Mouse (Mus musculus) heart, embryonic 13.5 days (tissue): ENCODE data around the gene Tmem255a. TPM values are rescaled to one million over a fixed set of nuclear protein-coding genes. Genes with fewer than 3 reads are reported as not detected.

Experiments
- ATAC-seq: fragments of 200-750 bp; cut with Nextera tagmentation; 2 replicates; pipeline ENCODE4 v1.8.0; 2017; ENCODE audit warnings: moderate TSS enrichment; ENCODE audit not compliant: insufficient number of reproducible peaks, low FRiP score, low TSS enrichment; ENCODE audit errors: extremely low read depth
- H3K27ac ChIP-seq: fragments of 300-500 bp; sonication (generic); replicated peaks from 2 replicates; pipeline ENCODE4 v1.5.1; 2015; ENCODE audit warnings: moderate library complexity, mild to moderate bottlenecking, inconsistent platforms
- H3K27me3 ChIP-seq: fragments of 300-500 bp; sonication (generic); replicated peaks from 2 replicates; pipeline ENCODE4 v1.6.1; 2015; ENCODE audit warnings: mild to moderate bottlenecking, inconsistent platforms
- H3K36me3 ChIP-seq: fragments of 300-500 bp; sonication (generic); 2 replicates; pipeline ENCODE4 v1.6.1; 2015; ENCODE audit warnings: mild to moderate bottlenecking, inconsistent platforms
- H3K4me1 ChIP-seq: fragments of 300-500 bp; sonication (generic); 2 replicates; pipeline ENCODE4 v1.6.1; 2015; ENCODE audit warnings: inconsistent platforms
- H3K4me2 ChIP-seq: fragments of 300-500 bp; sonication (generic); 2 replicates; pipeline ENCODE4 v1.6.1; 2015; ENCODE audit warnings: inconsistent platforms, mild to moderate bottlenecking, moderate library complexity
- H3K4me3 ChIP-seq: fragments of 300-500 bp; sonication (generic); 2 replicates; pipeline ENCODE4 v1.5.1; 2015; ENCODE audit warnings: moderate library complexity, mild to moderate bottlenecking, inconsistent platforms
- H3K9ac ChIP-seq: fragments of 300-500 bp; sonication (generic); 2 replicates; pipeline ENCODE4 v1.6.1; 2015; ENCODE audit warnings: inconsistent platforms, mild to moderate bottlenecking, moderate library complexity
- H3K9me3 ChIP-seq: fragments of 300-500 bp; sonication (generic); 2 replicates; pipeline ENCODE4 v1.6.1; 2016; ENCODE audit warnings: inconsistent platforms
- WGBS: fragments of 180-500 bp; shearing (Covaris S2); methylation state at CpG from one replicate; pipeline ENCODE4 v1.1.7; 2015; ENCODE audit warnings: mixed read lengths; 5-methylcytosine and 5-hydroxymethylcytosine counted together
- microRNA-seq: library from miRNA; unstranded; fragments of <30 nt; microRNA quantifications from one replicate; pipeline ENCODE4, GENCODE M21; 2016
- polyA plus RNA-seq: library from polyadenylated mRNA; unstranded; fragments of >200 nt; fragmentation: Nextera tagmentation; extraction: Ambion mirVana; gene quantifications from 2 replicates; pipeline ENCODE4 v1.2.1, GENCODE M21; 2015

Tmem255a gene
- polyA plus RNA-seq, 1 experiment from 2014 or later: 14.3 TPM

DNA sequence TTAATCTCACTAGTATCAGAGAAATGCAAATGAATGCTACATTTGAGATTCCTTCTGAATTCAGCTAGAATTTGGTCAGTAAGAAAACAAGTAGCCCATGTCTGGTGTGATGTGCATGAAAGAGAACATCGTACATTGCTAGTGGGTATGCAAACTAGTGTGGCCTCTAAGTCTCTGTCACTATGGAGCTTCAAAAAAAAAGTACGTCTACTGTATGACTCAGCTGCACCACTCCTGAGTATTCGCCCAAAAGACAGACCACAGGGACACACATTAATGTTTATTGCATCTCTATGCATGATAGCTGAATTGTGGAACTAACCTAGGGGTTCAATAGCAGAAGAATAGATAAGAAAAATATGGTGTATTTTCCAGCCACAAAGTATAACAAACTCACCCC, 86.9 kb downstream of the Tmem255a start:
- WGBS: 82% methylated on average over 3 of the region's 3 CpGs
- no peak overlapping the region for H3K27ac ChIP-seq
- no peak for ATAC-seq

DNA sequence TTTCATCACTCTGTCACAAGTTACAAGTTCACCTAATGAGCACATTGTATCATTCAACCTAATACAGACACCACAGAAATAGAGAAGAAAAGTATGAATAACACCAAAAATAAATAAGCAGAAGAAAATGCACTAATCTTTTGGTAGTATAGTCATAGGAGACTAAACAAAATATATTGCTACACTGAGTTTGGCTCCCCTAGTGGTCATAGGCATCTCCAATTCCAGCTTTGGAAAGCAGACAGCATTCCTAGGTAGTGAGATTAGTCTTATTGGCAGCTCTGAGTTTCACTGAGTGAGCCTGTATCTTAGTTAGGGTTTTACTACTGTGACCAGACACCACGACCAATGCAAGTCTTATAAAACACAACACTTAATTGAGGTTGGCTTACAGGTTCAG, 93.1 kb downstream of the Tmem255a start:
- Histone ChIP-seq H3K9ac (no peak overlapping the region), H3K27ac (no peak overlapping the region), H3K27me3 (no peaks in the 10 kb centered on the region), H3K4me1 (no peaks in the 10 kb centered on the region), H3K4me3 (no peak overlapping the region), H3K36me3 (no peaks in the 10 kb centered on the region), H3K4me2 (no peak overlapping the region), H3K9me3 (peaks cover 3% of the 10 kb centered on the region; the same call in 1 of the 2 replicates)
- WGBS: 50% methylated on average over 1 of the region's 1 CpGs
- ATAC-seq: no peak

More for the DNA sequence above, 86.9 kb downstream of the Tmem255a start:
- H3K27me3 ChIP-seq: no peaks in the 10 kb centered on the region
- no peak overlapping the region for H3K4me2 ChIP-seq
- no peak overlapping the region for H3K9ac ChIP-seq
- no peaks in the 10 kb centered on the region for H3K9me3 ChIP-seq
- H3K4me1 ChIP-seq: no peaks in the 10 kb centered on the region
- H3K4me3 ChIP-seq: no peak overlapping the region
- no peaks in the 10 kb centered on the region for H3K36me3 ChIP-seq

Small RNA genes lying within 50 kb of the gene (microRNA-seq; reads per million reads assigned to microRNA genes)
- not detected for gene Mir3110

Other genes with a start within 250 kb of the Tmem255a start
- not detected in 2 replicates for gene Btg1-ps1, start 233.6 kb downstream of the Tmem255a start, polyA plus RNA-seq
- gene Btg1-ps2, start 209.3 kb downstream of the Tmem255a start, polyA plus RNA-seq: not detected in 2 replicates
- not detected in 2 replicates for gene Rhox10, start 186.0 kb downstream of the Tmem255a start, polyA plus RNA-seq
- gene Rhox11, start 167.3 kb downstream of the Tmem255a start, polyA plus RNA-seq: not detected in 2 replicates
- not detected in 2 replicates for gene Rhox12, start 141.5 kb downstream of the Tmem255a start, polyA plus RNA-seq
- not detected in 2 replicates for gene Rhox13, start 131.2 kb downstream of the Tmem255a start, polyA plus RNA-seq
- 2.0 and 2.1 TPM in 2 replicates for gene Zbtb33, start 62.6 kb downstream of the Tmem255a start, polyA plus RNA-seq
- gene Atp1b4, start 63.7 kb upstream of the Tmem255a start, polyA plus RNA-seq: 0.04 and 0.08 TPM in 2 replicates
- gene Lamp2, start 204.0 kb upstream of the Tmem255a start, polyA plus RNA-seq: 122 and 129 TPM in 2 replicates